Mouse (Mus musculus) heart, postnatal 14 days (tissue): ENCODE measurements around the gene Sppl3. TPM values are rescaled to one million over a fixed set of nuclear protein-coding genes. Genes with fewer than 3 reads are reported as not detected.

Experiments used
- DNase-seq, 2 experiments: peaks; one replicate each; pipeline ENCODE4 v3.0.0; 2021 to 2022
- intact Hi-C: fragments of 180-260 bp; cut with DNase I; formaldehyde crosslinking; loops from one replicate; pipeline ENCODE4 v1.15.1; 2025
- total RNA-seq, 2 experiments: library from RNA; stranded (reverse); gene quantifications; 2 replicates each; pipeline ENCODE4 v1.2.3; 2021

The Sppl3 gene
- total RNA-seq, 2 experiments from 2014 or later = 40.6 to 42.5 TPM

GRCm38 (mm10) chr5:115029509-115029908 is 18.6 kb downstream of the Sppl3 start:
- no peak for DNase-seq
- intact Hi-C loops = no loop called here

DNA sequence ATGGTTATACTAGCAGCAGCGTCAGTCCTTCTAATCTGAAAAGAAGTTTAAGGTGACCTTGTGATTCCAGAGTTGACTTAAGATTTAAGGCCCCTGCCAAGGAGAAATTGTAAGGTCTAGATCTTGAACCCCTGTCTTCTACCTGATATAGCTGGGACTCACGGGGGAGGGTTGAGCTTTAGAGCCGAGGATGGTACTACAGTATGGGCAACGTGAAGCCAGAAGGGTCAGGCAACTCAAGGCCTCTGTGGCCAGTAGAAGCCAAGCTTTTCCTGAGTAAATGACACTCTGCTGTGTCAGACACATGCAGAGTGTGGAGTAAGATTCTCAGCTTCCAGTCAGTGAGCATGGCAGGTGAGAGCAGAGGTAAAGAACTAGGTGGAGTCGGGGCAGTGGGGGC is 20.6 kb downstream of the Sppl3 start:
- intact Hi-C loops = no loop called here
- no peak for DNase-seq

- DNase-seq = no peak
- intact Hi-C loops = no loop called here
Measured at GRCm38 (mm10) chr5:115032620-115033019, 21.7 kb downstream of the Sppl3 start.

DNA sequence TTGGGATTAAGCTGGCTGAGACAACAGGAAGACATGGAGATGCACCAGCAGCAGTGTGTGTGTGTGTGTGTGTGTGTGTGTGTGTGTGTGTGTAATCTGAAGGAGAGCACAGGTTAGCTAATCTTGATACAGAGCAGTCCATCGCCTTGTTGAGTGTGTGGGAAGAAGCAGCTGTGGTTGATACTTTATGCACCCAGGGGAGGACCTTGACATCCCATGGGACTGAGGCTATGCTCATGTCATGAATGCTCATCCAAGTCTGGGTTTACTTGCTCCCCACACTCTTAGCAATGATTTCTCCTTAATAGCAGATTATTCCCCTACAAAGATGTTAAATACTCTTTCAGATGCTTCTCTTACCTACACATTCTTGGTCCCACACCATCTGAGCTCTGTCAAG is 24.3 kb downstream of the Sppl3 start:
- intact Hi-C loops = no loop called here

DNA sequence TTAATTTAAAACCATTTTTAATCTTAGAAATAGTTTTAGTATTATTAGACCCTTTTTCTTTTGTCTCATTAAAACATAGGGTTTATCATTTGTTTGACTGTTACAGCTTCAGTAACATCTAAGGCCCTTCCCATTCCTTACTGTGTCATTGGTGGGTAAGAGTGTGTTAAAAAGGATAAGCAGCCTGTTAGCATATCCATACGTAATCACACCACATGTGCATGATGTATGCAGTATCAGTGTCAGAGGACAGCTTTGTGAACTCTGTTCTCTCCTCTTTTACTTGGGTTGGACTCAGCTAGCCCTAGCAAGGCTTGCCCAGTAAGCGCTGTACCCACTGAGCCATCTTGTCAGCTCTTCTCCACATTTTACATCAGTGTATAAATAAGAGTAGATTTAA is 26.2 kb downstream of the Sppl3 start:
- intact Hi-C loops = no loop called here

More for the DNA sequence above, 24.3 kb downstream of the Sppl3 start:
- no peak for DNase-seq

DNA sequence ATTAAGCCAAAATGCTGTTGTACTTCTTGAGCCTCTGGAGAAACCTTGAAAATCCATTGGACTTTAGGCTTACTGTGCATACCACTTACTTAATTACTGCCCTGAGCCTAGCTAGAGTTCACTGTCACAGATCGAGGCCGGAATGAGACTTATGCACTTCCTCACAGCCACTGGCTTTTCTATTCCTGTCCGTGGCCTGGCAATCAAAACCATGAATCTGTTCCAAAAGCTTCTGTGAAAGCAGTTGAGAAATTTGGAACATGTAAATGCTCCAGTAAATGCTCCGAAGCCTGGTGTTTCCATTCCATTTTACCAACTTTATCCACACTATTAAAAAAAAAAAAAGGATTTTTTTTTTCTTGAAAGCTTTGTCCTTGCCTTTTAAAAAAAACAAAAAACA is 29.8 kb downstream of the Sppl3 start:
- intact Hi-C loops = loop anchor here (2.0 kb wide), 1 partner anchor 14 kb away; no protein-coding TSS in a partner anchor
- DNase-seq = peak; percentile 47 to 69

More for the DNA sequence above, 26.2 kb downstream of the Sppl3 start:
- DNase-seq = no peak

DNA sequence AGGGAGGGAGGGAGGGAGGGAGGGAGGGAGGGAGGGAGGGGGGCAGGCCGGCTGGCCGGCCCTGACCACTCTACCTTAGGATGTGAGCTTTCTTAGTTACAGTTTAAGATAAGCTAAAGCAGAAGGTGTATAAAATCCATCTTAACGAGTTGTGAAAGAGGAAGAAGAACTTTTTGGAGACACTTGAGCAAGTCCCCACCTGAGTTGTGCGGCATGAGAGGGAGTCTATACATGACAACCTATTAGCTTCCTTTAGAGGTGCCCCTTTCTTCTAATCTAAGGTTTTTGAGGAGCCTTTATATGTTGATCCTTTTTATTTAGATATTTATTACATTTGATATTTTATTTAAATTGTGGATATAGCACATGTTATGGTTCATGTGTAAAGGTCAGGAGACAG is 32.7 kb downstream of the Sppl3 start:
- no peak for DNase-seq
- intact Hi-C loops = no loop called here

- intact Hi-C loops = no loop called here
- no peak for DNase-seq
Measured at GRCm38 (mm10) chr5:115045146-115045677, 34.3 kb downstream of the Sppl3 start.

DNA sequence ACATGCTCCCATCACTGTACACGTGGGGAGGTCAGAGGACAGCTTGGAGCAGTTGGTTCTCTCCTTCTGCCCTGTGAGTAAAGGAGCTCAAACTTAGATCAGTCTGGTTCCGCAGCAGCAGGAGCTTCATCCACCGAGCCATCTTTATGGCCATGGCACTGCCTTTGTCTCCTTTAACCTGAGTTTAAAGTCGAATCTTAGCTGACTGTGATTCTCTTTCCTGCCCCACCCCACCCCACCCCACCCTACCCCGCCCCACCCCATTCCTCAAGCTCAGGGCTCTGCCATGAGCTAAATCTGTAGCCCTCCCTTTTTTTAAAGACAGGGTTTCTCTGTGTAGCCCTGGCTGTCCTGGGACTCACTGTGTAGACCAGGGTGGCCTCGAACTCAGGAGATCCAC is 38.8 kb downstream of the Sppl3 start:
- DNase-seq = no peak
- intact Hi-C loops = no loop called here

DNA sequence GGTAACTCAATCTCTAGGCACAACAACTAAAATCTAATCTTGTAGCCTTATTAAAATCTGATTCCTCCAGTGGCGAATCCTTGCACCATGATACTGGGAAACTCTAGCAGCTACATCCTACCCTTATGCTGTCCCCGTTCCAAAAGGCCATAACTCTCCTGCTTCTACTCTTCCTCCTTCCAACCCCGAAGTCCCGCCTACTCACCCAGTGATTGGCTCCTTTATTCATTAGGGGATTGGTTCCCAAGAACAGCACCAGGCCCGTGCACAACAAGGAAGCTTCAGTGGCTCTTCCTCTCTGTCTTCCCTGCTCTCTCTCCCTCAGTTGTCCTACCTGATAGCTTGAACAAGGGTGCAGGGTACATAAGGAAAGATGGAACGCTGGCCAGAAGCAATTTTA is 39.8 kb downstream of the Sppl3 start:
- no peak for DNase-seq
- intact Hi-C loops = no loop called here

GRCm38 (mm10) chr5:115052546-115052945 is 41.6 kb downstream of the Sppl3 start:
- no peak for DNase-seq
- intact Hi-C loops = no loop called here

DNA sequence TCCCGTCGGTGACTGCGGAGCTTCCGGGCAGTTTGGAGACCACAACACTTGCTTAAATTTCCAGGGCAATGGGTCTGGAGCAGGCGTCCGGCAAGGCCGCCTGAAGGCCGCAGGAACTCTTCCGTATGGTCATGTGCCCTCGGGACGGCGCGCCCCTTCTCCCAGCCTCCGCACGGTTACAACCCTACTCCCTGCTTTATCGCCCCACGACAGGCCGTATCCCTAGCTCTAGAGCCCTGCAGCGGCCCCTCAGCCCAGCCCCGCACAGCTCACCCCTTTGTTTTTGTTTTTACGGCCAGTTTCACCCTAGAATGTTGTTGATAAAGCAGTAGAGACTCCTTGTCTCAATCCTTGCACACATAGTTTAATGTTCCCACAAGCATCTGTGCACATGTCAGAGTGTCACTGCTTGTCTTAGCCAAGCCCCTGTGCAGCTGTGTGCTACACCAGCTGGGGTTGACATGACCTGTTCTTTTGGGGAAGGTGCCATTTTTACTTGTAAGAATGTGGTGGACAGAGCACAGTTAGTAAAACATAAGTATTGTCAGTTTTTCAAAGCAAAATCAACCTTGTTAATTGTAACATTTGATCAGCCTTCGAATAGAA is 43.0 kb downstream of the Sppl3 start:
- no peak for DNase-seq
- intact Hi-C loops = no loop called here

DNA sequence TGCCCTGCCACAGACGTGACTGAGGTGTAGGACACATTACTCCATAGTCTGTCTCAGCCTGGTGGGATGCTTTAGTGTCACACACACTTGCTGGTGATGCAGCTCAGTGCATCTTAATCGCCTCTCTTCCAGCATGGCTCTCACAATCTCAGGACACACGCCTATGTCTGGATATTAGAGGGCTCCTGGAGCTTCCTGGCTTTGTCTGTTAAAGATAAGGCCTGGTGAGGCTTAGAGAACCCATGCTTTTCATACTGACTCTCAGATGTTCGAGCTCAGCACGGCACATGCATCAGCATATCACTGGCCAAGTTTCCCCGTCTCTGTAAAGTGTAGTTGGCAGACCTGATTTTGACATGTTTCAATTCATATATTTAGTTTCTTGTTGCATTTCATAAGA is 44.5 kb downstream of the Sppl3 start:
- intact Hi-C loops = no loop called here

GRCm38 (mm10) chr5:115057153-115057552 is 46.2 kb downstream of the Sppl3 start:
- intact Hi-C loops = no loop called here
- no peak for DNase-seq

More for the DNA sequence above, 44.5 kb downstream of the Sppl3 start:
- no peak for DNase-seq

DNA sequence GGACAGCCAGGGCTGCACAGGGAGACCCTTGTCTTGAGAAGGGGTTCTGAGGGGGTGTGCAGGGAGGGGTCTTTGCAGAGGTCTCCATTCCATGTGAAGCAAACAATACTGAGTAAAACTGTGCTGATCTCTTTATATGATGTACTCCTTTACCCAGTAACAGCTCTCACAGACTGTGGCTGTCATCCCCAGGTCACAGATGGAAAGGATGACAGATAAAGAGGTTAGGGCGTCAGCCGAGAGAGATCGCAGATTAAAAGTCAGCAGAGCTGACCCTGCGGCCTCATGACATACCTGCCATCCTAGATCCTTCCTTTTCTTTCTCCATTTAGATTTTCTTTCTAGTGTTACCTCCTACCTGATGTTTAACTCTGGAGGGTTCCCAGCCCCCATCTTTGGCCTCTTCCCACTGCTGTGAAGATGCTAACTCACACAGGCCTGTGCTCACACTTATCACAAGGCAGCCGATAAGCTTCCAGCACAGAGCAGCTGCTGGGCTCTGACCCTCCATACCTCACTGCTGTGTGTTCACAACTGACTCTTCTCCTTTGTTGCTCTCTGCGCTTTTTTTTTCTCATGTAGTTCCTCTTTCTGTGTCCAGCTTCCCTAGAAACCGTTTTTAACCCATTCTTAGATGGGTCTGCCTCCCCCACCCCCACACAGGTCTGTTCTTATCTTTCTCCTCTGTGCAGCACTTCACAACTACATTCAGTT is 47.8 kb downstream of the Sppl3 start:
- intact Hi-C loops = no loop called here

DNA sequence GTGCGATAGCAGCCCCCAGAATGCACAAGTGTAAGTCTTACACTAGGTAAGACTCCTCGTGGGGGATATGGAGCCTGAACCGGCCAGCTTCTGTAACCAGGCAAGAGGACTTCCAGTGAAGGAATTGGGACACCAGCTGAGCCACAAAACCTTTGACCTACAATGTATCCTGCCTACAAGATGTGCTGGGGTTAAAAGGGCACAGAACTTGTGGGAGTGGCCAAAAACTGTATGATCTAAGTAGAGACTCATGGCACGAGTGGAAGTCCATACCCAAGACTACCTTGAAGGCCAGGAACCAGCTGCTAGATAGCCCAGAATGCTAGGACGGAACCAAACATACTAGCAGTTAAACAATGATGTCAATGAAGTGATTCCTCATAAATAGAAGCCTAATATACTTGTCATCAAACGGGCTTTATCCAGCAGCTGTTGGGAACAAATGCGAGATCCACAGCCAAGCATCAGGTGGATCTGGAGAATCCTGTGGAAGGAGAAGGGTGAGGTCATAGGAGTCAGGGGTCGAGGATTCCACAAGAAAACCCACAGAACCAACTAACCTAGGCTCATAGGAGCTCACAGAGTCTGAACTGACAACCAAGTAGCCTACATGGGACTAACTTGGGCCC is 49.2 kb downstream of the Sppl3 start:
- intact Hi-C loops = no loop called here
- DNase-seq = no peak

More for the DNA sequence above, 47.8 kb downstream of the Sppl3 start:
- DNase-seq = no peak

- no peak for DNase-seq
- intact Hi-C loops = no loop called here
Measured at GRCm38 (mm10) chr5:115060977-115061376, 50.0 kb downstream of the Sppl3 start.

GRCm38 (mm10) chr5:115062566-115062965 is 51.6 kb downstream of the Sppl3 start:
- intact Hi-C loops = no loop called here
- no peak for DNase-seq

- no peak for DNase-seq
- intact Hi-C loops = no loop called here
Measured at GRCm38 (mm10) chr5:115063391-115063790, 52.5 kb downstream of the Sppl3 start.

DNA sequence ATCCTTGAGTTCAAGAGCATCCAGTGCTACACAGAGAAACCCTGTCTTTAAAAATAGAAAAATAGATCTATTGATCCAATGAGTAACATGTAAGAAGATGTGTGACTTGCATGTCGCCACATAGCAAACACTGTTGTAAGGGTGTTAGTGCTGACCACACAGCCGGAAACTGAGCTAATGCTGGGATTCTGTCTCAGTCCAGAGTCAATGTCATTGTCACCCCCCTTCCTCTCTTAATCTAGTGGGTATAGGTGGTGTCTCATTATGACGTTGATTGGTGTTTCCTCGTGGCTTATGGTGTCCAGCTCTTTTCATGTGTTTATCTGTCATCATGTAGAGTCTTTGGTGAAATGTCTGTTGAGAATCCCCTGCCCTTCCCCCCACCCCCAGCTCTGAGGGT is 55.3 kb downstream of the Sppl3 start:
- DNase-seq = no peak
- intact Hi-C loops = no loop called here

- intact Hi-C loops = no loop called here
Measured at GRCm38 (mm10) chr5:115068671-115069421, 57.9 kb downstream of the Sppl3 start.

More at GRCm38 (mm10) chr5:115068671-115069421, 57.9 kb downstream of the Sppl3 start:
- DNase-seq = no peak
